Mouse (Mus musculus): ENCODE data around the gene Cacna1b.

DNA sequence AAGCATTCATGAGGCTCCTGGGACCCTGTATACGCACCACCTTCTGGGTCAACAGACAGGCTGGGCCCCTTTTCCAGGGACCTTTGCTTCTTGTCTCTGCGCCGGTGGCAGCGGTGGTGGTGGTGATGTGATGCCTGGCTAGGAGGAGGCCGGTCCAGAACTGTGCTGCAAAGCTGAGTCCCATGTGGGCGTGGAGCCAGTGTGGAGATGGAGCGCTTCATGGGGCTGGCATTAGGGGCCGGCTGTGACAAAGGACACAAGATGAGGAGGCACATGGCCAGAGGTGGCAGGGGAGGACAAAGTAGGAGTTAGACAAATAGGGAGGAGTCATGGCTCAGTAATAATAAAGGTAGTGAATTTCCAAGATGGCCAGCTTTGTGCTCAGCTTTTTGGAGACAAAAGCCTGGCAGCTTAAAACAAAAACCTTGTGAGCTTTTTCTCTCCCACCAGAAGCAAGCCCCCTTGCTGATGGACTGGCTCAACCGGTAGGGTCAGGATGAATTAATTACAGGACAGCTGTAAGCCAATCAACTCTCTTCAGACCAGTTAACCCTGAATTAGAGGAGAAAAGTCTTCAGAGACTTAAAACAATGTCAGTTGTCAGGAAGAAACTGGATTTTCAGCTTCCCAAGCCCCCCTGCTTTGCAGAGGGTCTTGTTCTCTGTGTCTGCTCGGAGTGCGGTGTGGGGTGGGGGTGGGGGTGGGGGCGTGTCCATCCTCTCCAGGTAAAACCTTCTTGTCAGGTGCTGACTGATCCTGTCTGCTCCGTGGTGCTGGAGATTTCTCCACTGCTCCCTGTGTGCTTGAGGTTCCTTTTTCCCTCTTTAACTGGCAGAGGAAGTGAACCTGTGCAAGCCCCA is 154.8 kb downstream of the Cacna1b start:
- no peak for TF ChIP-seq CTCF (IDR thresholded peaks at IDR 0.05; ENCODE audit: low read depth)
- TF ChIP-seq EP300 (IDR thresholded peaks at IDR 0.05; ENCODE audit: low read depth) = no peak

Measured in heart, postnatal 0 days (tissue).